Mouse (Mus musculus): ENCODE results near the gene Zfp874b. TPM values are rescaled to one million over a fixed set of nuclear protein-coding genes. Genes with fewer than 3 reads are reported as not detected.
"Not testable (repeated sequence)": the region's sequence is repeated elsewhere in the genome, so short reads cannot be mapped to it uniquely, and the experiment has no call there.

The Zfp874b gene
- polyA plus RNA-seq, 1 experiment from 2014 or later, result 2.8 TPM

GRCm38 (mm10) chr13:67451172-67452020 is 32.7 kb downstream of the Zfp874b start, which contains the start of gene Zfp874a:
Zfp874a (minus strand) TSS chr13:67451624.
- Histone ChIP-seq H3K27me3 (replicated peaks; ENCODE audit: low read depth, poor library complexity, severe bottlenecking) (no peaks in the 10 kb centered on the region), H3K36me3 (replicated peaks) (peaks cover 17% of the 10 kb centered on the region), H3K4me3 (peak within 1 kb of the TSS; percentile 68), H3K27ac (replicated peaks) (peak within 1 kb of the TSS; percentile 72), H3K9me3 (peaks cover 2% of the 10 kb centered on the region; the same call in 1 of the 2 replicates), H3K4me1 (peaks cover 7% of the 10 kb centered on the region; the same call in 1 of the 2 replicates)
- peak; percentile 76 for DNase-seq (ENCODE audit: low spot score)
- WGBS, result 2% methylated on average over 20 of the region's 20 CpGs

- H3K4me1 ChIP-seq; DNase-seq (ENCODE audit: low spot score); H3K27ac ChIP-seq (replicated peaks); H3K9me3 ChIP-seq; H3K4me3 ChIP-seq; H3K27me3 ChIP-seq (replicated peaks; ENCODE audit: low read depth, poor library complexity, severe bottlenecking): not testable (repeated sequence)
- peaks cover 11% of the 10 kb centered on the region for H3K36me3 ChIP-seq (replicated peaks)
- 93% methylated on average over 1 of the region's 3 CpGs for WGBS
Observed at GRCm38 (mm10) chr13:67437095-67437494, 47.0 kb downstream of the Zfp874b start.

- H3K4me3 ChIP-seq, result no peak overlapping the region
- H3K27ac ChIP-seq (replicated peaks), result no peak overlapping the region
- DNase-seq (ENCODE audit: low spot score), result no peak
- no peaks in the 10 kb centered on the region for H3K4me1 ChIP-seq
- 85% methylated on average over 3 of the region's 3 CpGs for WGBS
- H3K36me3 ChIP-seq (replicated peaks), result no peaks in the 10 kb centered on the region
- H3K27me3 ChIP-seq (replicated peaks; ENCODE audit: low read depth, poor library complexity, severe bottlenecking), result no peaks in the 10 kb centered on the region
- H3K9me3 ChIP-seq, result no peaks in the 10 kb centered on the region
Observed at GRCm38 (mm10) chr13:67428116-67428515, 55.9 kb downstream of the Zfp874b start.

GRCm38 (mm10) chr13:67425699-67426098 is 58.4 kb downstream of the Zfp874b start:
- H3K4me3 ChIP-seq; H3K27me3 ChIP-seq (replicated peaks; ENCODE audit: low read depth, poor library complexity, severe bottlenecking); DNase-seq (ENCODE audit: low spot score): not testable (repeated sequence)

GRCm38 (mm10) chr13:67422532-67422931 is 61.5 kb downstream of the Zfp874b start:
- DNase-seq (ENCODE audit: low spot score), result not testable (repeated sequence)

More at GRCm38 (mm10) chr13:67425699-67426098, 58.4 kb downstream of the Zfp874b start:
- H3K9me3 ChIP-seq; H3K36me3 ChIP-seq (replicated peaks); H3K27ac ChIP-seq (replicated peaks): not testable (repeated sequence)
- peaks cover 11% of the 10 kb centered on the region for H3K4me1 ChIP-seq

More at GRCm38 (mm10) chr13:67422532-67422931, 61.5 kb downstream of the Zfp874b start:
- 80% methylated on average over 2 of the region's 2 CpGs for WGBS
- H3K4me1 ChIP-seq, result peaks cover 12% of the 10 kb centered on the region
- H3K9me3 ChIP-seq; H3K4me3 ChIP-seq; H3K27ac ChIP-seq (replicated peaks); H3K36me3 ChIP-seq (replicated peaks); H3K27me3 ChIP-seq (replicated peaks; ENCODE audit: low read depth, poor library complexity, severe bottlenecking): not testable (repeated sequence)

Other genes starting within 250 kb of the Zfp874b start
- 1.2 and 1.6 TPM in 2 replicates for gene Zfp458, start 205.8 kb downstream of the Zfp874b start, polyA plus RNA-seq (2016; fragmentation: Nextera tagmentation; extraction: Ambion mirVana)
- gene Zfp457, start 177.8 kb downstream of the Zfp874b start, polyA plus RNA-seq (2016; fragmentation: Nextera tagmentation; extraction: Ambion mirVana), result 0.32 and 0.62 TPM in 2 replicates
- gene Zfp595, start 151.7 kb downstream of the Zfp874b start, polyA plus RNA-seq (2016; fragmentation: Nextera tagmentation; extraction: Ambion mirVana), result 1.5 and 1.8 TPM in 2 replicates
- 0.52 TPM in 1 of 2 replicates, not detected in the other for gene Gm28044, start 123.7 kb downstream of the Zfp874b start, polyA plus RNA-seq (2016; fragmentation: Nextera tagmentation; extraction: Ambion mirVana)
- 0.79 and 0.92 TPM in 2 replicates for gene Zfp953, start 123.7 kb downstream of the Zfp874b start, polyA plus RNA-seq (2016; fragmentation: Nextera tagmentation; extraction: Ambion mirVana)
- gene Gm28041, start 108.5 kb downstream of the Zfp874b start, polyA plus RNA-seq (2016; fragmentation: Nextera tagmentation; extraction: Ambion mirVana), result not detected in 2 replicates
- gene Zfp456, start 108.4 kb downstream of the Zfp874b start, polyA plus RNA-seq (2016; fragmentation: Nextera tagmentation; extraction: Ambion mirVana), result 0.64 and 1.4 TPM in 2 replicates
- 4.2 and 4.5 TPM in 2 replicates for gene Zfp429, start 84.4 kb downstream of the Zfp874b start, polyA plus RNA-seq (2016; fragmentation: Nextera tagmentation; extraction: Ambion mirVana)
- gene Zfp459, start 62.8 kb downstream of the Zfp874b start, polyA plus RNA-seq (2016; fragmentation: Nextera tagmentation; extraction: Ambion mirVana), result 1.5 and 1.6 TPM in 2 replicates
- gene Zfp874a, start 32.6 kb downstream of the Zfp874b start, polyA plus RNA-seq (2016; fragmentation: Nextera tagmentation; extraction: Ambion mirVana), result 8.7 and 11.7 TPM in 2 replicates
- 15.3 and 17.1 TPM in 2 replicates for gene Zfp58, start 16.3 kb upstream of the Zfp874b start, polyA plus RNA-seq (2016; fragmentation: Nextera tagmentation; extraction: Ambion mirVana)
- not detected in 2 replicates for gene Gm26965, start 41.9 kb upstream of the Zfp874b start, polyA plus RNA-seq (2016; fragmentation: Nextera tagmentation; extraction: Ambion mirVana)
- 23.5 and 23.9 TPM in 2 replicates for gene Zfp87, start 41.9 kb upstream of the Zfp874b start, polyA plus RNA-seq (2016; fragmentation: Nextera tagmentation; extraction: Ambion mirVana)
- gene Zfp748, start 69.6 kb upstream of the Zfp874b start, polyA plus RNA-seq (2016; fragmentation: Nextera tagmentation; extraction: Ambion mirVana), result 15.7 and 15.8 TPM in 2 replicates
- 3.5 and 4.1 TPM in 2 replicates for gene Zfp729b, start 125.4 kb upstream of the Zfp874b start, polyA plus RNA-seq (2016; fragmentation: Nextera tagmentation; extraction: Ambion mirVana)
- 0.15 TPM in 1 of 2 replicates, not detected in the other for gene Gm49345, start 153.5 kb upstream of the Zfp874b start, polyA plus RNA-seq (2016; fragmentation: Nextera tagmentation; extraction: Ambion mirVana)
- 2.4 and 2.5 TPM in 2 replicates for gene Zfp729a, start 153.5 kb upstream of the Zfp874b start, polyA plus RNA-seq (2016; fragmentation: Nextera tagmentation; extraction: Ambion mirVana)
- 11.2 and 11.3 TPM in 2 replicates for gene Zfp738, start 202.8 kb upstream of the Zfp874b start, polyA plus RNA-seq (2016; fragmentation: Nextera tagmentation; extraction: Ambion mirVana)
- gene Zfp65, start 244.9 kb upstream of the Zfp874b start, polyA plus RNA-seq (2016; fragmentation: Nextera tagmentation; extraction: Ambion mirVana), result 6.4 and 7.8 TPM in 2 replicates

Data from embryonic facial prominence, embryonic 10.5 days (tissue).